Mouse (Mus musculus): ENCODE data around the gene Pla2g5.

DNA sequence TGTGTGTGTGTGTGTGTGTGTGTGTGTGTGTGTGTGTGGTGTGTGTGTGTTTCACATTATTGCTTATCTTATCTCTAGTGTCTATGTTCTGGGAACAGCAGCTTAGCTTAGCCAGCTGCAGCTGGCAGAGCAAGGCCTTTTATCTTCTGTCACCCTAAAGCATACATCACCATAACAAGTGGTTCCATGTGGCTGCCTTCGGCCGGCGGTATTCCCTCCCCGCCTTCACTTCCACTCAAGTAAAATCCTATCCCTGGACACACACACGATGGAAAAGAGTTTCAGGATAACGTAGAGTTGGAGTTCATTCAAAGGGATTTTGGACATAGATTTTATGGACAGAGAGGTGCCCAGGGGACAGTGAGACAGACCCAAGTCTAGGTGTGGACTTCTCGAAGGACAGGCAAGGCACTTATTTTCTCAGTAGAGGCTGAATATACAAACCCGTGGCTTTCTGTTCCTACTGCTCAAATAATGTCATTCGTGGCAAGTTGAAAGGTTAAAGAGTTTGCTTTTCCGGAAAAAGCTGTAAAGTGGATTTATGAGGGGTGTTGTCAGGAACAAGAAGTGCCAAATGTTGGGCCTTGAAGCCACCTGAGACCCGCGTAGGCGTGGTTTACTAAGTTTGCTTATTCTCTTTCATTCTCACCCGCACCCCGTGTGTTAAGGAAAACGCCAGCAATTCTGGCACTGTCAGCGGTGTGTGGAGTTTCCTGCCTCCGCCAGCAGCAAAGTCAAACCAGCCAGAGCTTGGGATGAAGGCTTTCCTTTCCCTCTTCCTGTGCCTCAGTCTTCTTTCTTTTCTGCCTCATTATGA is 37.3 kb downstream of the Pla2g5 start:
- TF ChIP-seq CTCF (IDR thresholded peaks at IDR 0.05; ENCODE audit: low read depth) (no peak), EP300 (IDR thresholded peaks at IDR 0.05; ENCODE audit: low read depth) (no peak)
